Mouse (Mus musculus) hindbrain, embryonic 13.5 days (tissue): ENCODE measurements around the gene Cxcr4. TPM values are rescaled to one million over a fixed set of nuclear protein-coding genes. Genes with fewer than 3 reads are reported as not detected.
"Not testable (repeated sequence)": the region's sequence is repeated elsewhere in the genome, so short reads cannot be mapped to it uniquely, and the experiment has no call there.

ENCODE experiments used
- ATAC-seq: fragments of 200-750 bp; cut with Nextera tagmentation; 2 replicates; pipeline ENCODE4 v1.8.0; 2017; ENCODE audit warnings: moderate TSS enrichment; ENCODE audit not compliant: low FRiP score
- H3K27ac ChIP-seq: fragments of 300-500 bp; sonication (generic); 2 replicates; pipeline ENCODE4 v1.5.1; 2015; ENCODE audit warnings: inconsistent platforms, mild to moderate bottlenecking, moderate library complexity
- H3K27me3 ChIP-seq: fragments of 300-500 bp; sonication (generic); 2 replicates; pipeline ENCODE4 v1.6.1; 2015; ENCODE audit warnings: mild to moderate bottlenecking, inconsistent platforms
- H3K36me3 ChIP-seq: fragments of 300-500 bp; sonication (generic); 2 replicates; pipeline ENCODE4 v1.6.1; 2015; ENCODE audit warnings: mild to moderate bottlenecking, inconsistent platforms
- H3K4me1 ChIP-seq: fragments of 300-500 bp; sonication (generic); replicated peaks from 2 replicates; pipeline ENCODE4 v1.6.1; 2015; ENCODE audit warnings: inconsistent platforms
- H3K4me2 ChIP-seq: fragments of 300-500 bp; sonication (generic); 2 replicates; pipeline ENCODE4 v1.6.1; 2015; ENCODE audit warnings: inconsistent platforms, mild to moderate bottlenecking, moderate library complexity
- H3K4me3 ChIP-seq: fragments of 300-500 bp; sonication (generic); 2 replicates; pipeline ENCODE4 v1.5.1; 2015; ENCODE audit warnings: mild to moderate bottlenecking, inconsistent platforms
- H3K9ac ChIP-seq: fragments of 300-500 bp; sonication (generic); 2 replicates; pipeline ENCODE4 v1.6.1; 2015; ENCODE audit warnings: mild to moderate bottlenecking, inconsistent platforms
- H3K9me3 ChIP-seq: fragments of 300-500 bp; sonication (generic); 2 replicates; pipeline ENCODE4 v1.6.1; 2016; ENCODE audit warnings: inconsistent platforms
- WGBS: fragments of 180-500 bp; shearing (Covaris S2); methylation state at CpG from one replicate; pipeline ENCODE4 v1.1.7; 2015; 5-methylcytosine and 5-hydroxymethylcytosine counted together
- polyA plus RNA-seq: library from polyadenylated mRNA; unstranded; fragments of >200 nt; fragmentation: Nextera tagmentation; extraction: Ambion mirVana; gene quantifications from 2 replicates; pipeline ENCODE4 v1.2.1, GENCODE M21; 2015

Cxcr4 gene
- polyA plus RNA-seq, 1 experiment from 2014 or later, result 15.5 TPM

DNA sequence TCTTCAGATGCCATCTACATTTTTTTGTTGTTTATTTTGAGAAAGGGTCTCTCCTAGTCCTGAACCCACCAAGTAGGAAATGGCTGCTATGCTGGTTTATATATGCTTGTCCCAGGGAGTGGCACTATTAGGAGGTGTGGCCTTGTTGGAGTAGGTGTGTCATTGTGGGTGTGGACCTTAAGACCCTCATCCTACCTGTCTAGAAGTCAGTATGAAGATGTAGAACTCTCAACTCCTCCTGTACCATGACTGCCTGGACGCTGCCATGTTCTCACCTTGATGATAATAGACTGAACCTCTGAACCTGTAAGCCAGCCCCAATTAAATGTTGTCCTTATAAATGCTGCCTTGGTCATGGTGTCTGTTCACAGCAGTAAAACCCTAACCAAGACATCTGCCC lies 7.4 kb downstream of the Cxcr4 start:
- peaks cover 29% of the 10 kb centered on the region for H3K4me1 ChIP-seq
- H3K4me2 ChIP-seq, H3K36me3 ChIP-seq, H3K27ac ChIP-seq, H3K4me3 ChIP-seq, H3K27me3 ChIP-seq, H3K9me3 ChIP-seq, ATAC-seq, H3K9ac ChIP-seq: not testable (repeated sequence)
- WGBS, result 86% methylated on average over 1 of the region's 1 CpGs

DNA sequence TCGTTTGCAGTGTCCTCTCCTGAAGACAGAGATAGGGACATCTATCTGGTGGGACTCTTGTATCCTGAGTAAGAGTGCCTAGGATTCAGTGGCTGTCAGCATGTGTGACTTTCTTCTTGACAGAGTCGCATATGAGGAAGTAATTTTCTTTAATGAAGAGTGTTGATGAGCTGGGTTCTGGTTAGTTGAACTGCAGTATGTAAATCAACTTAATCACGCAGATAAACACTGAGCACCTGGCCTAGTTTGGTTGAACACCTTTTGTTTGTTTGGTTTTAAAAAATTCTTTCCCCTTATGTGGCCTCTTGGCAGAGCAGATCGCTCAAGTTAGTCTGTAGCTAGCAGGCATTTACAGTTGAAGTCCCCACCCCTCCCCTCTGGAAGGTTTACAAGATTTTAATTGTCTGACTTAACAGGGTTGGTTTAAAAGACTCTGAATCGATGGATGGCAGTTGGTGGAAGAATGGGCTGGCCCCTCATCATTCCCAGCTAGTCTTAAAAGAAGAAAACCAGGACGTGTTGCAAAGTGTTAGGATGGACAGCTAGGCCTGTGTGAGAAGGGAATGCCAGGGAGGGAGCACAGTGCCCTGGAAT lies 8.7 kb downstream of the Cxcr4 start:
- Histone ChIP-seq H3K4me1 (peaks cover 24% of the 10 kb centered on the region), H3K36me3 (no peaks in the 10 kb centered on the region), H3K4me3 (no peak overlapping the region), H3K4me2 (no peak overlapping the region), H3K27me3 (no peaks in the 10 kb centered on the region), H3K9ac (no peak overlapping the region), H3K27ac (peak overlapping the region; percentile 25; the same call in 1 of the 2 replicates), H3K9me3 (no peaks in the 10 kb centered on the region)
- ATAC-seq, result no peak
- 50% methylated on average over 6 of the region's 6 CpGs for WGBS

DNA sequence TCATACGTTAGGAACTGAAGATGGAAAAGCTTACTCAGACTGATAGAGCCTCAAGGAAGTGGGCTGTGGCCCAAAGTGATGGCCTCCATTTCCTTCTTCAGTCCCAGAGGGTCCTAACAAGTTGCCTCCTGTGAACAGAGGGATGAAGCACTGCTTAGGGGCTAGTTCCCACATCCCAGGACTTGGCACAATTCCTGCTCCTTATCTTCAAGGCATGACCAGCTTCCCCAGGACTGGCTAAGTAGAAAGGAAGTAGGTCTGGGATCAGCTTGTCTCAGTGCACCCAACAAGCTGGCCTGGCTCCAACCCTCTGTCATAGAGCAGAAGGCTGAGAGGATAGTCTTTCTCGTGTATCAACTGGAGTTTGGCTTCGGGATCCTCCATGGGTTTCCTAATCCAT lies 11.8 kb downstream of the Cxcr4 start:
- H3K4me2 ChIP-seq, result no peak overlapping the region
- ATAC-seq, result no peak
- WGBS, result 87% methylated on average over 3 of the region's 3 CpGs

DNA sequence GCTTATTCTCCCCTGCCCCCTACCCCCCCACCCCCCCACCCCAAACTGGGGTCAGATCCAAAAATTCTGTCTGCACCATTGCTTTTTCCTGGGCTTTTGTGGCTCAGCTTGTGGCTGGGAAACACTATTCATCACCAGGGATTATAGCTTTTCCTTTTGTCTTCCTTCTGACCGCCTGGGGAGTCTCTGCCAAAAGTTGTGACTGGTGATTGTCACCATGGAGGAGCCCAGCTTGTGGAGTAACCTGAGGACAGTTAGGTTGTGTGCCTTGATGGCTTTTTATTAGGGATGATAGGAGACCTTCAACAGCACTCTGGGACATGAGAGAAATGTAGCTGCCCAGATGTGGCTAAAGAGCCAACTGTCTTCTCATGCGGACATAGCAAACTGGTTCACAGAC lies 13.6 kb downstream of the Cxcr4 start:
- Histone ChIP-seq H3K4me1 (peaks cover 3% of the 10 kb centered on the region; the same call in 1 of the 2 replicates), H3K4me2 (no peak overlapping the region), H3K36me3 (no peaks in the 10 kb centered on the region), H3K27ac (no peak overlapping the region), H3K9ac (no peak overlapping the region), H3K9me3 (no peaks in the 10 kb centered on the region), H3K4me3 (no peak overlapping the region), H3K27me3 (no peaks in the 10 kb centered on the region)
- WGBS, result 30% methylated on average over 2 of the region's 2 CpGs
- ATAC-seq, result 0 out of 2 replicates have a peak, but pooled peaks have one; percentile 18

More for the DNA sequence above, 11.8 kb downstream of the Cxcr4 start:
- Histone ChIP-seq H3K4me3 (no peak overlapping the region), H3K27me3 (no peaks in the 10 kb centered on the region), H3K9me3 (no peaks in the 10 kb centered on the region), H3K27ac (no peak overlapping the region), H3K4me1 (peaks cover 3% of the 10 kb centered on the region; the same call in 1 of the 2 replicates), H3K9ac (no peak overlapping the region), H3K36me3 (no peaks in the 10 kb centered on the region)

DNA sequence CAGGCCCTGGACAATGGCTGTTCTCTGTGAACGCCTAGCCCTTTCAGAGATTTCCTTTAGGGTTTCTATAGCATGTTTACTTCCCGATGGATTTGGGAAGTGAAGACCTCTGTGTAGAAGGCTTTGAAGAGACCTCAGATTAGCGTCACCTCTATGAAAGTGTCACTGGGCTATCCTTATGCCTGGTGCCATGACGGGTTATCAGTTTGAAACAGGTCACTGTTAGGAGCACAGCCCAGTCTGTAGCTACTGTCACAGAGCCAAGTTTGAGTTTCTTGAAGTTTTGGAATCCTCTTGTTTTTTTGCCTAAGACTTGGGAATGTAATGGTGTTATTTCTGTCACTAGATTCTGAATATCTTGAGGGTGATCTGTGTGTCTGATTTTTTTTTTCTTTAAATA lies 17.0 kb downstream of the Cxcr4 start:
- no peaks in the 10 kb centered on the region for H3K9me3 ChIP-seq
- H3K4me2 ChIP-seq, result no peak overlapping the region
- no peak overlapping the region for H3K27ac ChIP-seq
- ATAC-seq, result no peak
- H3K27me3 ChIP-seq, result no peaks in the 10 kb centered on the region
- H3K4me3 ChIP-seq, result no peak overlapping the region
- H3K9ac ChIP-seq, result no peak overlapping the region
- no peaks in the 10 kb centered on the region for H3K36me3 ChIP-seq
- 86% methylated on average over 4 of the region's 4 CpGs for WGBS
- peaks cover 3% of the 10 kb centered on the region; the same call in 1 of the 2 replicates for H3K4me1 ChIP-seq

DNA sequence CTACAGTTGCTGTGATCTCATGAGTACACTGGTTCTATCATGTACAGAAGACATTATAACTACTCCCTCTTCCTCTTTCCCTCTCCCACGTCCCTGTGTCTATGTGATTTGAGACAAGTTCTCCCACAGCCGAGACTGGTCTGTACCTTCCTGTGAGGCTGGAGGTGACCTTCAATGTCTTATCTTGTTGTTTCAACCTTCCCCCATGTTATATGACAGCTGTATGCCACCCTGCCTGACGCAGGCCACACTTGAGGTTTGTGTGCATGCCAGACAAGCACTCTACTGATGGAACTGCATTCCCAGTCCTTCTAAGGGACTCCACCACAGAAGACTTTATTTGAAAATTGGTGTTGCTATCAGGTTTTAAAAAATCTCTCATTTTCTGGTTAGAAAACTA lies 21.1 kb downstream of the Cxcr4 start:
- no peak overlapping the region for H3K27ac ChIP-seq
- ATAC-seq, result no peak
- no peaks in the 10 kb centered on the region for H3K27me3 ChIP-seq
- H3K9me3 ChIP-seq, result no peaks in the 10 kb centered on the region
- H3K4me1 ChIP-seq, result peaks cover 19% of the 10 kb centered on the region
- H3K36me3 ChIP-seq, result no peaks in the 10 kb centered on the region
- H3K4me3 ChIP-seq, result no peak overlapping the region
- 89% methylated on average over 3 of the region's 3 CpGs for WGBS
- H3K9ac ChIP-seq, result no peak overlapping the region
- H3K4me2 ChIP-seq, result no peak overlapping the region

DNA sequence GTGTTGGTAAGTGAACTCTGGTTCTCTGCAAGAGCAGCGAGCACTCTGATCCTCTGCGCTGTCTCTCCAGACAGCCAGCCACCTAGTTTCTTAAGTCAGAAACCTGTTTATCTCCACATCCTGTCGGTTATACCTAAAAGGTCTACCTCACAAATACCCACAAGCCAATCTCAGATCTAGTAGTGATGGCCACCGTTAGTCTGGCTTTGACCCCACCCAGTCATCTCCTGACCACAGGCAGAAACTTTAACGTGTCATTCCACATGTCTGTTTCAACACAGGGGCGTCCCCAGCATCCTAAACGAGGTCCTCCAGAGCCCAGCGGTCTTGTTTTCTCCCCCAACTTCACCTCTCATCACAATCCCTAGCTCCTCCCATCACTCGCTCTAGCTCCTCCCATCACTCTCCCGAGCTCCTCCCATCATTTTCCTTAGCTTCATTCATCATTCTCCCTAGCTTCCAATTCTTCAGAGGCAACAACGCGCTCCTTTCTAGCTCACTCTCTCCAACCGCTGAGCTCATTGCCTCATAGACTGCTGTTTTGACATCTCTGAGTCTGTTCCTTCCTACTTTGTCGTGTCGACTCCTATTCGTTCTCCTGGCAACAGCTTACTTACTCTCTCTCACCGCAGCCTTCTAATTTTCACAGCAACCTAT lies 22.0 kb downstream of the Cxcr4 start:
- Histone ChIP-seq H3K36me3 (no peaks in the 10 kb centered on the region), H3K9me3 (no peaks in the 10 kb centered on the region), H3K4me1 (peaks cover 19% of the 10 kb centered on the region), H3K9ac (no peak overlapping the region), H3K4me2 (no peak overlapping the region), H3K4me3 (no peak overlapping the region), H3K27ac (no peak overlapping the region), H3K27me3 (no peaks in the 10 kb centered on the region)
- ATAC-seq, result no peak
- WGBS, result 87% methylated on average over 17 of the region's 17 CpGs

DNA sequence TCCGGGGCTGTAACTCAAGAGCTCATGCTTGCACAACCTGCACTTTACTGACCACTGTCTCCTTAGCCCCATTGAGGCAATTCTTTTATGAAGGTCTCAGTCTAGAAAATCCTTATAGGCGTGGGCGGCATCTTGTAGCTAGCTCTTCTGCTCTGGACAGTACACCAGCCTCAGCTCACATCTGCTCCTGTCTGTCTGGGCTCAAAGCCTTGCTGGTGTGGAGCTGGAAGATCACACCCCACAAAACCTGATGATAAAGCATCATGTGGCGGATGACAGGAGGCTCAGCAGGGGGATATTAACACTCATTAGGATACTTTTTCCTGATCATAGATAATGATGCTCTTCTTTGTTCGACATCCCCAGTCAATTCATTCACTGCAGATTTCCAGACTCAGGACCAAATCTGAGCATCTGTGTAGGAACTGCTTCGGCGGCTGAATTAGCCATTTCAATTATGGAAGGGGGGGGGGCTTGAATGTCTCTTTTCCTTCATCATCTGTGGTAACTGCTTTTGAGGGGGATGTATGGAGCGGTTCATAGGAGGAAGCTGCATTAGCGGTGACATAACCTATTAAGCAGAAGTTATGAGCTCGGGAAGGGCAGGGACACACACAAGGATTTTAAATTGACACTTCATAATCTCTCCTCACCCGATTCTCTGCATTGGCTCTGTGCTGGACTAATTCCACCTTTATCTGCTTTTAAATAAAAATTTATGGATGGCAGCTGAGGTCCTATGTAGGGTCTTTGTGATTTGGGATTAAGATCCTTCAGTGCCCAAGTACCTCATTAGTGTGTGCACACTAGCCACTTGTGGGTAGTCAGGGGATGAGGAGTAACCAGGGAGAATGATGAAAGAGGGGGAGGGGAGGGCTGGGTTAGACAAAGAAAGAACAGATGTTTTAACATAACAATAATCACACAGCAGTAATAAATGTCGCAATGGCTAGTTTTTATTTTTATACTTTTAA lies 24.6 kb downstream of the Cxcr4 start:
- H3K4me2 ChIP-seq, result 0 out of 2 replicates have a peak overlapping the region, but pooled peaks have one; percentile 16
- WGBS, result 54% methylated on average over 12 of the region's 12 CpGs
- H3K9ac ChIP-seq, result no peak overlapping the region
- H3K4me3 ChIP-seq, result no peak overlapping the region
- ATAC-seq, result peak; percentile 81
- peaks cover 19% of the 10 kb centered on the region for H3K4me1 ChIP-seq
- no peaks in the 10 kb centered on the region for H3K36me3 ChIP-seq
- peak overlapping the region; percentile 77 for H3K27ac ChIP-seq
- H3K27me3 ChIP-seq, result no peaks in the 10 kb centered on the region
- no peaks in the 10 kb centered on the region for H3K9me3 ChIP-seq

DNA sequence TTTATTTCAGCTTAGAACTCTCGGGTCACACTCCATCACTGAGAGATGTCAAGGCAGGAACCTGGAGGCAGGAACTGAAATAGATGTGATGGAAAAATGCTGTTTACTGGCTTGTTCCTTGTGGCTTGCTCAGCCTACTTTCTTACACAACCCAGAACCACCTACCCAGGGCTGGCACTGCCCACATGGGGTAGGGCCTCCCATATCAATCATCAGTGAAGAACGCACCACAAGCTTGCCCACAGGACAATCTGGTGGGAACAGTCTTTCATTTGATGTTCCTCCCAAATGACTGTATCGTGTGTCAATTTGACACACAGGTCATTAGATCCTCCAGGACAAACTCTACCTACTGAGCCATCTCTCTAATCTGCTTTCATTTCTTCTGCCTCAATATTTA lies 28.2 kb downstream of the Cxcr4 start:
- no peak overlapping the region for H3K27ac ChIP-seq
- H3K27me3 ChIP-seq, result no peaks in the 10 kb centered on the region
- no peak overlapping the region for H3K4me2 ChIP-seq
- 79% methylated on average over 3 of the region's 3 CpGs for WGBS
- H3K36me3 ChIP-seq, result no peaks in the 10 kb centered on the region
- no peak overlapping the region for H3K9ac ChIP-seq
- H3K9me3 ChIP-seq, result no peaks in the 10 kb centered on the region
- H3K4me1 ChIP-seq, result peaks cover 29% of the 10 kb centered on the region
- H3K4me3 ChIP-seq, result no peak overlapping the region
- ATAC-seq, result no peak

DNA sequence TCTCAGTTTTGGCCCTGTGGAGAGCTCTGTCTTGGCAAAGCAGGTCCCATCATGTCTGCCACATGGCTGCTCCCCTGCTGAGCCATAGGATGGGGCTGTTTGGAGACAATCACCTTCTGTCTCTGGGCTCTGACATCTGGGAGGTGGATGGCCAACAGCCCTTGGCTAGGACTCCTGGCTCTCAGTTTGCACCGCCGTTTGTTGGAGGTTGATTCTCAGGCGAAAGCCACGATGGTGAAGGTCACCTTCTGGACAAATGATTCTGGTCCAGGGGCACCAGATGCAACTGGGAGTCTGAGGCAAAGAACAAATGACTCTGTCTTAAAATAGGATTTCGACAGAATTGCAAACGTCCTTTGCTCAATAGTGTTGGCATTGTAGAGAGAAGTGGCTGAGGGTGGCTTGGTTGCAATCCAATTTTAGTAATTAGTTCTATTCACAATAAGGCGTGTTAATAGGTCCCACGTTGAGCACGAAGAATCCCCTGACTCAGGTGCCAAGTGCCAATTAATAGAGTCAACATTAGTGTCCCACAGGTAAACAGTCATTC lies 30.7 kb downstream of the Cxcr4 start:
- WGBS, result 67% methylated on average over 9 of the region's 9 CpGs
- H3K36me3 ChIP-seq, result no peaks in the 10 kb centered on the region
- H3K27me3 ChIP-seq, result no peaks in the 10 kb centered on the region
- no peak for ATAC-seq
- H3K9me3 ChIP-seq, result no peaks in the 10 kb centered on the region
- no peak overlapping the region for H3K9ac ChIP-seq
- H3K4me2 ChIP-seq, result no peak overlapping the region
- H3K4me1 ChIP-seq, result peaks cover 14% of the 10 kb centered on the region
- H3K27ac ChIP-seq, result no peak overlapping the region
- no peak overlapping the region for H3K4me3 ChIP-seq

DNA sequence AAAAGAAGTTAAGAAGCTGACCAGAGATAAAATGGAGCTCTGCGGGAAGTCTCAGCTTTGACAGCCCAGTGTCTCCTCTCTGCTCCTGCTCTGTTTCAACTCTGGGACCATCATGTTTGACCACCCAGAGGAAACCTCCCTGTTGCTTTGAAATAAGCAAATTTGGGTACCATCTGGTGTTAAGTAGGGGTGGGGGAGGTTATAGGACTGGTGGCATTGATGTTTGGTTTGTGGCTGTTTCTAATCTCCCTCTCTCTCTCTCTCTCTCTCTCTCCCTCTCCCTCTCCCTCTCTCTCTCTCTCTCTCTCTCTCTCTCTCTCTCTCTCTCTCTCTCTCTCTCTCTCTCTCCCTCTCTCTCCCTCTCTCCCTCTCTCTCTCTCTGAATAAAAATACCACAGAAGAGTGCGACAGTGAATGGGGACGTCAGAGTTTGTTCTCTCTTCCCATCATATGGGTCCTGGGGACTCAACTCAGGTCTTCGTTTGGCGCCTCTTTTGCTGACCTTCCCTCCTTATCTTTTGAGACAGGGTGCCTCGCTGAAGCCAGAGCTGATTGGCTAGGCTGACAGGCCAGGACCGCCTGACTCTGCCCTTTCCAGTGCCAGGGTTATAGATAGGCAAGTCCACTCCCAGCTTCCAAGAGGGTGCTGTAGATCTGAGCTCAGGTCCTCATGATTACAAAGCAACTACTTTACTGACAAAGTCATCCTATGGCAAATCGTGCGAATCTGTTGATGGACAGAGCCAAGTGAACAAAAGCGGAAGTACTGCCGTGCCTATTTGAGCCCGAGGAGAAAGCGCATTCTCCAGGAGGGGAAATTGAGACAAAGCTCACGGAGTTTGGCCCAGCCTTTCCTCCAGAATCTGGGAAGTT lies 31.4 kb downstream of the Cxcr4 start:
- no peak overlapping the region for H3K4me3 ChIP-seq
- H3K27ac ChIP-seq, result no peak overlapping the region
- WGBS, result 74% methylated on average over 14 of the region's 14 CpGs
- H3K4me2 ChIP-seq, result no peak overlapping the region
- no peaks in the 10 kb centered on the region for H3K36me3 ChIP-seq
- no peak for ATAC-seq
- H3K9ac ChIP-seq, result no peak overlapping the region
- H3K27me3 ChIP-seq, result no peaks in the 10 kb centered on the region
- peaks cover 10% of the 10 kb centered on the region; the same call in 1 of the 2 replicates for H3K4me1 ChIP-seq
- no peaks in the 10 kb centered on the region for H3K9me3 ChIP-seq
